Comparison of ENCODE assay signal across 17 mouse cellular contexts in genomic region chr4:154089205-154089604, GRCm38 (mm10). TPM values are rescaled to one million over a fixed set of nuclear protein-coding genes. Genes with fewer than 3 reads are reported as not detected.
DNase-seq lines count a peak whose midpoint lies in the region; ATAC-seq and TF ChIP-seq lines count a peak whose summit lies in the region.
"Had no signal": no experiment of that assay in that cellular context is flagged by ENCODE, and none has a peak within 500 bp of the region (broad histone marks: within the 10 kb centered on the region; RNA-seq: fewer than 3 reads in every experiment).

No protein-coding gene starts in this region.

- WGBS in liver, embryonic 14.5 days (ENCODE audit: insufficient replicate concordance), result 48% methylated on average over 5 of the region's 5 CpGs

- ATAC-seq in liver, embryonic 14.5 days (ENCODE audit: insufficient read depth), result no peak

- no peak overlapping the region for H3K4me2 ChIP-seq in liver, embryonic 14.5 days (ENCODE audit: low read depth)
- H3K4me2 ChIP-seq: heart, embryonic 12.5 days; midbrain, embryonic 12.5 days had no signal

- TF ChIP-seq POLR2A in ES-Bruce4 (IDR thresholded peaks at IDR 0.05; ENCODE audit: insufficient read depth, low read length), result no peak

- peak; percentile 55 for TF ChIP-seq CTCF in layer of hippocampus, adult 2 months (conservative IDR thresholded peaks at IDR 0.05)
- TF ChIP-seq CTCF in ES-Bruce4 (IDR thresholded peaks at IDR 0.05; ENCODE audit: low read depth, low read length), result peak; percentile 9
- peak; percentile 73 for TF ChIP-seq CTCF in liver, embryonic 14.5 days (IDR thresholded peaks at IDR 0.05; ENCODE audit: low read depth)

- H3K9ac ChIP-seq in ES-Bruce4 (ENCODE audit: low read depth, poor library complexity, severe bottlenecking), result no peak overlapping the region
- no peak overlapping the region for H3K9ac ChIP-seq in liver, embryonic 14.5 days (replicated peaks)
- H3K9ac ChIP-seq: heart, embryonic 12.5 days; midbrain, embryonic 12.5 days had no signal

- H3K27me3 ChIP-seq in ES-Bruce4 (ENCODE audit: control insufficient read depth, insufficient read depth, low read length, poor library complexity, severe bottlenecking), result no peaks in the 10 kb centered on the region
- H3K27me3 ChIP-seq in liver, embryonic 14.5 days (ENCODE audit: control insufficient read depth, insufficient read depth, low read length), result no peaks in the 10 kb centered on the region

- no peaks in the 10 kb centered on the region for H3K36me3 ChIP-seq in ES-Bruce4 (ENCODE audit: control insufficient read depth, insufficient read depth, low read length, poor library complexity, severe bottlenecking)
- no peaks in the 10 kb centered on the region for H3K36me3 ChIP-seq in liver, embryonic 14.5 days (replicated peaks; ENCODE audit: control insufficient read depth, insufficient read depth, low read depth)
- H3K36me3 ChIP-seq: heart, embryonic 12.5 days; midbrain, embryonic 12.5 days had no signal

- no peaks in the 10 kb centered on the region for H3K9me3 ChIP-seq in ES-Bruce4 (replicated peaks; ENCODE audit: control insufficient read depth, insufficient read depth, low read length, poor library complexity, severe bottlenecking)
- no peaks in the 10 kb centered on the region for H3K9me3 ChIP-seq in liver, embryonic 14.5 days (ENCODE audit: control insufficient read depth, low read length)
- H3K9me3 ChIP-seq: heart, embryonic 12.5 days; midbrain, embryonic 12.5 days had no signal

- no peak overlapping the region for H3K27ac ChIP-seq in layer of hippocampus, adult 2 months
- H3K27ac ChIP-seq in ES-Bruce4 (ENCODE audit: insufficient read depth, low read length), result no peak overlapping the region
- no peak overlapping the region for H3K27ac ChIP-seq in liver, embryonic 14.5 days
- H3K27ac ChIP-seq: midbrain, embryonic 12.5 days had no signal

- no peak for DNase-seq in layer of hippocampus, adult 2 months (ENCODE audit: low spot score in 2 of 2)
- no peak for DNase-seq in layer of hippocampus, postnatal 36 days
- peak; percentile 8 for DNase-seq in 3T3-L1 (ENCODE audit: low read depth, low spot score)
- no peak for DNase-seq in liver, embryonic 14.5 days (ENCODE audit: low read depth in 3 of 3, low spot score in 3 of 3)
- DNase-seq in testis, postnatal 14 days (ENCODE audit: low spot score), result no peak
- DNase-seq in adrenal gland, postnatal 10 days, result no peak
- no peak for DNase-seq in frontal cortex, postnatal 25 days (ENCODE audit: low spot score in 2 of 2)
- DNase-seq: cerebellum, postnatal 10 days; gastrocnemius, postnatal 10 days; kidney, adult 11 months had no signal

- no peak for TF ChIP-seq EP300 in ES-Bruce4 (IDR thresholded peaks at IDR 0.05; ENCODE audit: insufficient read depth, low read depth, low read length)
- no peak for TF ChIP-seq EP300 in liver, embryonic 14.5 days (IDR thresholded peaks at IDR 0.05; ENCODE audit: low read depth)

- no peaks in the 10 kb centered on the region for H3K4me1 ChIP-seq in ES-Bruce4 (ENCODE audit: control insufficient read depth, insufficient read depth, low read length)
- H3K4me1 ChIP-seq in liver, embryonic 14.5 days (replicated peaks; ENCODE audit: control insufficient read depth in 2 of 2, insufficient read depth in 2 of 2, low read length in 1 of 2), result no peaks in the 10 kb centered on the region
- H3K4me1 ChIP-seq: heart, embryonic 12.5 days; midbrain, embryonic 12.5 days had no signal

- H3K4me3 ChIP-seq in layer of hippocampus, adult 2 months, result no peak overlapping the region
- no peak overlapping the region for H3K4me3 ChIP-seq in ES-Bruce4 (ENCODE audit: low read depth, low read length)
- H3K4me3 ChIP-seq in liver, embryonic 14.5 days (ENCODE audit: insufficient read depth in 1 of 2, low read depth in 2 of 2, low read length in 2 of 2), result no peak overlapping the region
- H3K4me3 ChIP-seq: heart, embryonic 12.5 days; midbrain, embryonic 12.5 days had no signal

RNA-seq across cellular contexts. Expression of gene Ccdc27, which starts 46.7 kb away (rescaled TPM):
- 1 to 10 TPM; 1.2 to 1.4 TPM for total RNA-seq in layer of hippocampus, adult 2 months (2021)
- total RNA-seq in layer of hippocampus, postnatal 36 days (2021), result 1 to 10 TPM; 1.1 to 1.3 TPM
- polyA plus RNA-seq in ES-Bruce4 (2011; ENCODE audit: insufficient read depth, insufficient read length, low read depth, missing spikeins), result not detected in 2 replicates
- polyA plus RNA-seq in liver, embryonic 14.5 days (2012; rRNA removed), result not detected in 2 replicates
- polyA plus RNA-seq in liver, embryonic 14.5 days (2014; fragmentation: Nextera tagmentation; extraction: Ambion mirVana), result not detected in 2 replicates
- total RNA-seq in adrenal gland, postnatal 10 days (2021), result not detected
- total RNA-seq: ES-E14; gastrocnemius, postnatal 10 days had no signal
- polyA plus RNA-seq: hindbrain, embryonic 11.5 days; large intestine, adult 2 months; midbrain, embryonic 12.5 days; neural tube, embryonic 11.5 days had no signal

RNA-seq across cellular contexts. Expression of gene Trp73, which starts 50.8 kb away (rescaled TPM):
- total RNA-seq in layer of hippocampus, adult 2 months (2021), result 1 to 10 TPM; 3.3 to 3.6 TPM
- total RNA-seq in layer of hippocampus, postnatal 36 days (2021), result 1 to 10 TPM; 1.6 to 3.1 TPM
- polyA plus RNA-seq in ES-Bruce4 (2011; ENCODE audit: insufficient read depth, insufficient read length, low read depth, missing spikeins), result 2.3 and 2.8 TPM in 2 replicates
- polyA plus RNA-seq in liver, embryonic 14.5 days (2012; rRNA removed), result 0.01 TPM in 2 replicates
- polyA plus RNA-seq in liver, embryonic 14.5 days (2014; fragmentation: Nextera tagmentation; extraction: Ambion mirVana), result 0.06 TPM in 1 of 2 replicates, not detected in the other
- total RNA-seq in adrenal gland, postnatal 10 days (2021), result under 1 TPM in 1 of 2 experiments, not detected in 1; 0.15 TPM
- total RNA-seq: gastrocnemius, postnatal 10 days had no signal

RNA-seq across cellular contexts. Expression of gene Wrap73, which starts 53.0 kb away (rescaled TPM):
- total RNA-seq in layer of hippocampus, adult 2 months (2021), result 10 to 100 TPM; 32.4 to 33.3 TPM
- total RNA-seq in layer of hippocampus, postnatal 36 days (2021), result 10 to 100 TPM; 33.8 to 36.0 TPM
- 11.9 and 15.4 TPM in 2 replicates for polyA plus RNA-seq in ES-Bruce4 (2011; ENCODE audit: insufficient read depth, insufficient read length, low read depth, missing spikeins)
- 15.8 and 19.6 TPM in 2 replicates for polyA plus RNA-seq in liver, embryonic 14.5 days (2012; rRNA removed)
- polyA plus RNA-seq in liver, embryonic 14.5 days (2014; fragmentation: Nextera tagmentation; extraction: Ambion mirVana), result 25.9 and 26.2 TPM in 2 replicates
- 10 to 100 TPM; 15.2 to 19.1 TPM for total RNA-seq in adrenal gland, postnatal 10 days (2021)

Comparison
In these comparisons a context has a peak if more than half of its experiments do, and no peak if none do; other contexts are left out.
1. CTCF ChIP-seq: peak in every context shown above with its lines; median percentile 73 in liver, embryonic 14.5 days; 55 in layer of hippocampus, adult 2 months; 9 in ES-Bruce4.